Comparison of ENCODE assay signal across 8 mouse cellular contexts in the genomic region with DNA sequence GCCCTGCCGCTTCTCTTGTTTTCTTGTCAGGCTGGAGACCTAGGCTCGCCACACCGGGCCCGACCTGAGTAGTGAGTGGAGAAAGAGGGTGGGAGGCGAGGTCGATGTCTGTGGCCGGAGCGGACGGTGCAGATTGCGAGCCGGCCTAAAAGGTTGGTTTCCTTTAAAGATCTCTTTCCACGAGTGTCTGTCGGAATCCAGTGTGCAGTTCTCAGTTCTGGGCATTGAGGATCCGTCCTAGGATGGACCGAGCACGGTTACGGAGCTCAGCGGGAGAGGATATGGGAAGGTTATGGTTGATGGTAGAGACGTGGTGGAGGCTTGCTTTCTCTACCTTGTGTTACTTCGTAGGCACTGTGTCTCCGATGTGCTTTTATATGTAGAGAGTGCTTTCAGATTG. TPM values are rescaled to one million over a fixed set of nuclear protein-coding genes. Genes with fewer than 3 reads are reported as not detected.
DNase-seq lines count a peak whose midpoint lies in the region; ATAC-seq and TF ChIP-seq lines count a peak whose summit lies in the region.

No protein-coding gene starts in this region.

- no peaks in the 10 kb centered on the region for H3K27me3 ChIP-seq in kidney, adult 2 months (replicated peaks; ENCODE audit: control insufficient read depth, insufficient read depth, low read length)
- no peaks in the 10 kb centered on the region for H3K27me3 ChIP-seq in hindbrain, embryonic 15.5 days
- H3K27me3 ChIP-seq in midbrain, embryonic 16.5 days (ENCODE audit: control insufficient read depth, insufficient read depth, low read depth, low read length), result no peaks in the 10 kb centered on the region

- no peak for ATAC-seq in hindbrain, embryonic 15.5 days (ENCODE audit: low FRiP score, low read depth)
- ATAC-seq in midbrain, embryonic 16.5 days, result peak; percentile 1; the same call in 1 of the 2 replicates
- no peak for ATAC-seq in megakaryocyte-erythroid progenitor cell, adult 5-6 weeks (replicated peaks; ENCODE audit: low FRiP score, low TSS enrichment, poor library complexity, severe bottlenecking)

- H3K9ac ChIP-seq in hindbrain, embryonic 15.5 days, result peak overlapping the region; percentile 79
- H3K9ac ChIP-seq in midbrain, embryonic 16.5 days (ENCODE audit: low read depth, low read length), result peak overlapping the region; percentile 85

- H3K27ac ChIP-seq in kidney, adult 2 months (ENCODE audit: insufficient read depth, low read depth, low read length), result peak overlapping the region; percentile 73; the same call in 1 of the 2 replicates
- peak overlapping the region; percentile 78 for H3K27ac ChIP-seq in bone marrow macrophage, adult 2 months (ENCODE audit: insufficient read depth, low read depth, low read length)
- H3K27ac ChIP-seq in hindbrain, embryonic 15.5 days (replicated peaks), result peak overlapping the region; percentile 89
- H3K27ac ChIP-seq in midbrain, embryonic 16.5 days (ENCODE audit: low read length), result peak overlapping the region; percentile 87

- WGBS in kidney, adult 2 months, result under 1% methylated on average over 21 of the region's 21 CpGs
- WGBS in hindbrain, embryonic 15.5 days, result 0% methylated on average over 21 of the region's 21 CpGs
- under 1% methylated on average over 21 of the region's 21 CpGs for WGBS in midbrain, embryonic 16.5 days

- TF ChIP-seq POLR2A in kidney, adult 2 months (IDR thresholded peaks at IDR 0.05; ENCODE audit: low read depth, low read length), result no peak
- no peak for TF ChIP-seq POLR2A in bone marrow macrophage, adult 2 months (IDR thresholded peaks at IDR 0.05; ENCODE audit: borderline replicate concordance, low read depth, low read length)

- H3K9me3 ChIP-seq in hindbrain, embryonic 15.5 days, result no peaks in the 10 kb centered on the region
- H3K9me3 ChIP-seq in midbrain, embryonic 16.5 days (replicated peaks; ENCODE audit: control insufficient read depth, low read length, poor library complexity, severe bottlenecking), result no peaks in the 10 kb centered on the region

- H3K4me1 ChIP-seq in kidney, adult 2 months (ENCODE audit: control insufficient read depth, insufficient read depth, low read length), result peaks cover 13% of the 10 kb centered on the region; the same call in 1 of the 2 replicates
- peaks cover 12% of the 10 kb centered on the region for H3K4me1 ChIP-seq in bone marrow macrophage, adult 2 months (ENCODE audit: control insufficient read depth, insufficient read depth, low read length)
- peaks cover 38% of the 10 kb centered on the region for H3K4me1 ChIP-seq in hindbrain, embryonic 15.5 days (replicated peaks)
- peaks cover 19% of the 10 kb centered on the region for H3K4me1 ChIP-seq in midbrain, embryonic 16.5 days (ENCODE audit: control insufficient read depth, insufficient read depth, low read length)

- H3K4me2 ChIP-seq in hindbrain, embryonic 15.5 days, result peak overlapping the region; percentile 92
- peak overlapping the region; percentile 81 for H3K4me2 ChIP-seq in midbrain, embryonic 16.5 days (ENCODE audit: low read length)

- peaks cover 2% of the 10 kb centered on the region for H3K36me3 ChIP-seq in kidney, adult 2 months (ENCODE audit: control insufficient read depth, insufficient read depth, low read length)
- H3K36me3 ChIP-seq in hindbrain, embryonic 15.5 days, result peaks cover 35% of the 10 kb centered on the region
- peaks cover 9% of the 10 kb centered on the region for H3K36me3 ChIP-seq in midbrain, embryonic 16.5 days (ENCODE audit: control insufficient read depth, insufficient read depth, low read length)

- H3K4me3 ChIP-seq in kidney, adult 2 months (ENCODE audit: insufficient read depth, low read depth, low read length), result peak overlapping the region; percentile 75
- H3K4me3 ChIP-seq in bone marrow macrophage, adult 2 months (ENCODE audit: insufficient read depth, low read length), result peak overlapping the region; percentile 91
- peak overlapping the region; percentile 81 for H3K4me3 ChIP-seq in hindbrain, embryonic 15.5 days
- H3K4me3 ChIP-seq in midbrain, embryonic 16.5 days (ENCODE audit: low read depth, low read length), result peak overlapping the region; percentile 80

- no peak for TF ChIP-seq CTCF in kidney, adult 2 months (conservative IDR thresholded peaks at IDR 0.05; ENCODE audit: insufficient read depth, insufficient read length, low read depth, low read length)
- TF ChIP-seq CTCF in bone marrow macrophage, adult 2 months (IDR thresholded peaks at IDR 0.05; ENCODE audit: low read depth, low read length), result no peak

- no peak for DNase-seq in kidney, adult 2 months
- no peak for DNase-seq in kidney, postnatal 4 days
- DNase-seq in frontal cortex, adult 2 months (ENCODE audit: extremely low spot score in 1 of 2, low spot score in 1 of 2), result no peak
- DNase-seq in urinary bladder, postnatal 36 days (ENCODE audit: low spot score in 2 of 2), result no peak

RNA-seq across cellular contexts. Expression of gene Rnps1, which starts 0.6 kb away (rescaled TPM):
- polyA plus RNA-seq in kidney, adult 2 months (2012; rRNA removed), result 73.0 and 76.9 TPM in 2 replicates
- 65.0 and 72.0 TPM in 2 replicates for polyA plus RNA-seq in bone marrow macrophage, adult 2 months (2012; ENCODE audit: insufficient read depth, insufficient read length, missing spikeins)
- polyA plus RNA-seq in hindbrain, embryonic 15.5 days (2015; fragmentation: Nextera tagmentation; extraction: Ambion mirVana), result 301 and 335 TPM in 2 replicates
- polyA plus RNA-seq in midbrain, embryonic 16.5 days (2015; fragmentation: Nextera tagmentation; extraction: Ambion mirVana), result 357 and 365 TPM in 2 replicates
- polyA plus RNA-seq in frontal cortex, adult 2 months (2012; rRNA removed), result 269 and 276 TPM in 2 replicates
- total RNA-seq in megakaryocyte-erythroid progenitor cell, adult 5-6 weeks (2014; fragmentation: Nextera tagmentation), result 325 and 334 TPM in 2 replicates
- 263 and 290 TPM in 2 replicates for total RNA-seq in megakaryocyte-erythroid progenitor cell, adult 5-6 weeks (2017)

RNA-seq across cellular contexts. Expression of gene Eci1, which starts 11.4 kb away (rescaled TPM):
- 196 and 222 TPM in 2 replicates for polyA plus RNA-seq in kidney, adult 2 months (2012; rRNA removed)
- polyA plus RNA-seq in bone marrow macrophage, adult 2 months (2012; ENCODE audit: insufficient read depth, insufficient read length, missing spikeins), result 21.5 and 23.3 TPM in 2 replicates
- 48.0 and 51.5 TPM in 2 replicates for polyA plus RNA-seq in hindbrain, embryonic 15.5 days (2015; fragmentation: Nextera tagmentation; extraction: Ambion mirVana)
- 34.2 and 34.4 TPM in 2 replicates for polyA plus RNA-seq in midbrain, embryonic 16.5 days (2015; fragmentation: Nextera tagmentation; extraction: Ambion mirVana)
- 50.0 and 55.9 TPM in 2 replicates for polyA plus RNA-seq in frontal cortex, adult 2 months (2012; rRNA removed)
- 79.7 and 88.7 TPM in 2 replicates for total RNA-seq in megakaryocyte-erythroid progenitor cell, adult 5-6 weeks (2014; fragmentation: Nextera tagmentation)
- total RNA-seq in megakaryocyte-erythroid progenitor cell, adult 5-6 weeks (2017), result 33.3 and 37.6 TPM in 2 replicates

RNA-seq across cellular contexts. Expression of gene Dnase1l2, which starts 27.9 kb away (rescaled TPM):
- 7.6 and 8.8 TPM in 2 replicates for polyA plus RNA-seq in kidney, adult 2 months (2012; rRNA removed)
- 3.3 and 3.8 TPM in 2 replicates for polyA plus RNA-seq in bone marrow macrophage, adult 2 months (2012; ENCODE audit: insufficient read depth, insufficient read length, missing spikeins)
- 6.8 and 7.2 TPM in 2 replicates for polyA plus RNA-seq in hindbrain, embryonic 15.5 days (2015; fragmentation: Nextera tagmentation; extraction: Ambion mirVana)
- polyA plus RNA-seq in midbrain, embryonic 16.5 days (2015; fragmentation: Nextera tagmentation; extraction: Ambion mirVana), result 7.9 and 9.9 TPM in 2 replicates
- polyA plus RNA-seq in frontal cortex, adult 2 months (2012; rRNA removed), result 18.3 and 22.9 TPM in 2 replicates
- 1.2 and 5.0 TPM in 2 replicates for total RNA-seq in megakaryocyte-erythroid progenitor cell, adult 5-6 weeks (2014; fragmentation: Nextera tagmentation)
- total RNA-seq in megakaryocyte-erythroid progenitor cell, adult 5-6 weeks (2017), result 0.34 and 2.9 TPM in 2 replicates

RNA-seq across cellular contexts. Expression of gene E4f1, which starts 55.1 kb away (rescaled TPM):
- 63.7 and 72.8 TPM in 2 replicates for polyA plus RNA-seq in kidney, adult 2 months (2012; rRNA removed)
- polyA plus RNA-seq in bone marrow macrophage, adult 2 months (2012; ENCODE audit: insufficient read depth, insufficient read length, missing spikeins), result 21.7 and 25.0 TPM in 2 replicates
- 46.7 and 50.5 TPM in 2 replicates for polyA plus RNA-seq in hindbrain, embryonic 15.5 days (2015; fragmentation: Nextera tagmentation; extraction: Ambion mirVana)
- 46.4 and 50.2 TPM in 2 replicates for polyA plus RNA-seq in midbrain, embryonic 16.5 days (2015; fragmentation: Nextera tagmentation; extraction: Ambion mirVana)
- polyA plus RNA-seq in frontal cortex, adult 2 months (2012; rRNA removed), result 86.1 and 86.4 TPM in 2 replicates
- total RNA-seq in megakaryocyte-erythroid progenitor cell, adult 5-6 weeks (2014; fragmentation: Nextera tagmentation), result 47.7 and 60.9 TPM in 2 replicates
- 10.5 and 20.8 TPM in 2 replicates for total RNA-seq in megakaryocyte-erythroid progenitor cell, adult 5-6 weeks (2017)

RNA-seq across cellular contexts. Expression of gene Pgp, which starts 55.2 kb away (rescaled TPM):
- polyA plus RNA-seq in kidney, adult 2 months (2012; rRNA removed), result 38.7 and 46.5 TPM in 2 replicates
- 21.4 and 24.2 TPM in 2 replicates for polyA plus RNA-seq in bone marrow macrophage, adult 2 months (2012; ENCODE audit: insufficient read depth, insufficient read length, missing spikeins)
- 72.6 and 75.6 TPM in 2 replicates for polyA plus RNA-seq in hindbrain, embryonic 15.5 days (2015; fragmentation: Nextera tagmentation; extraction: Ambion mirVana)
- polyA plus RNA-seq in midbrain, embryonic 16.5 days (2015; fragmentation: Nextera tagmentation; extraction: Ambion mirVana), result 64.2 and 70.2 TPM in 2 replicates
- polyA plus RNA-seq in frontal cortex, adult 2 months (2012; rRNA removed), result 85.4 and 95.8 TPM in 2 replicates
- 32.8 and 43.6 TPM in 2 replicates for total RNA-seq in megakaryocyte-erythroid progenitor cell, adult 5-6 weeks (2014; fragmentation: Nextera tagmentation)
- 21.9 and 23.4 TPM in 2 replicates for total RNA-seq in megakaryocyte-erythroid progenitor cell, adult 5-6 weeks (2017)
